Mouse (Mus musculus) heart, postnatal 36 days (tissue): Measurements from ENCODE around the gene Gpr156. TPM values are rescaled to one million over a fixed set of nuclear protein-coding genes. Genes with fewer than 3 reads are reported as not detected.
"Not testable (repeated sequence)": the region's sequence is repeated elsewhere in the genome, so short reads cannot be mapped to it uniquely, and the experiment has no call there.

Experiments
- DNase-seq, 2 experiments: peaks; one replicate each; pipeline ENCODE4 v3.0.0; 2021 to 2022
- intact Hi-C: fragments of 180-260 bp; cut with DNase I; formaldehyde crosslinking; loops from one replicate; pipeline ENCODE4 v1.15.1; 2025
- total RNA-seq, 2 experiments: library from RNA; stranded (reverse); gene quantifications; 2 replicates each; pipeline ENCODE4 v1.2.3; 2021

Gpr156 gene
- total RNA-seq, 2 experiments from 2014 or later, result not detected

DNA sequence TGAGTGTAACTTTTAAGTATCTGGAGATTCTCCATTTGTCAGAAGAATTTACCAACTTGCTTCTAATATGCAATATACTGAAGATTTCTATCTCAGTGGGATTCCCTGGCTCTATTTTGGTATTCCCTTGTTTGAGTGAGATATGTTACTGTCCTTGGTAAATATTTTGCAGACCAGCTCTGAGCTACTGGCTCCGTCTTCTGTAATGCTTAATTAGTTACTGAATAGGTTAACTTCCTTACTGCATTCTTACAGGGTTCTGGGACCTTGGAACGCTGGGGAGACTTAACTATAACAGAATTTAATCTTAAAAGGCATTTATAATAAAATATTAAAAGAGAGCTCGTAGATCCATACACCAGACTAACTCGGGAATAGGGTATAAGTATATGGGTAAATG lies 121.8 kb downstream of the Gpr156 start:
- DNase-seq, intact Hi-C loops: not testable (repeated sequence)

- intact Hi-C loops, result no loop called here
- no peak for DNase-seq
Observed at GRCm38 (mm10) chr16:38042160-38042559, 125.9 kb downstream of the Gpr156 start.

DNA sequence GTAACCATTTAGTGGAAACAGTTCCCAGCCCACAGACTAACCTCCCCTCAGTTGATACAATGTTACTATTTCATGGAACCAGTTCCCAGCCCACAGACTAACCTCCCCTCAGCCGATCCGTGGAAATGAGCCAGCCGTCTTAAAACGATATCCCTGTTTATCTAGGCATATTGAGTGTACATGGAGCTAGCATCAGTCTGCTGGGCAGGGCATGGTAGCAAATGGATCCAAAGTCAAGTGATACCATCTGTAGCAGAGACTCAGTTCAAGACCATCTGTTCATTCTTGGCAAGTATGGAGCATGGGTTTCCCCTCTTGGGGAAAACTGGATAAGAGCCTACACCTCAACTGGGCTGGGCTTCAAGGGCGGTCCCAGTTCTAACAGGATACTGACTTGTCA lies 128.3 kb downstream of the Gpr156 start:
- intact Hi-C loops, result no loop called here
- DNase-seq, result no peak

GRCm38 (mm10) chr16:38047781-38048558 lies 131.7 kb downstream of the Gpr156 start:
- no peak for DNase-seq
- intact Hi-C loops, result no loop called here

Other genes with a start within 250 kb of the Gpr156 start
- 100 to 1,000 TPM in 1 of 2 experiments, 10 to 100 TPM in 1; 80.0 to 103 TPM for gene Fstl1, start 139.6 kb upstream of the Gpr156 start, total RNA-seq
- 1 to 10 TPM; 1.0 to 1.1 TPM for gene Gm36028, start 55.4 kb upstream of the Gpr156 start, total RNA-seq
- gene Lrrc58, start 48.1 kb upstream of the Gpr156 start, total RNA-seq, result 10 to 100 TPM; 68.7 to 77.8 TPM
- gene Gsk3b, start 172.5 kb downstream of the Gpr156 start, total RNA-seq, result 10 to 100 TPM; 52.3 to 55.6 TPM